Mouse (Mus musculus) kidney, postnatal 0 days (tissue): ENCODE results near the gene C1ql4. TPM values are rescaled to one million over a fixed set of nuclear protein-coding genes. Genes with fewer than 3 reads are reported as not detected.

Source experiments
- ATAC-seq: fragments of 200-750 bp; cut with Nextera tagmentation; replicated peaks from 2 replicates; pipeline ENCODE4 v1.8.0; 2017; ENCODE audit warnings: low read depth, moderate number of reproducible peaks, moderate TSS enrichment, moderate library complexity; ENCODE audit not compliant: low FRiP score
- DNase-seq: peaks from one replicate; pipeline ENCODE4 v3.0.0-alpha.2; 2016; ENCODE audit warnings: low spot score
- H3K27ac ChIP-seq: fragments of 300-500 bp; sonication (generic); 2 replicates; pipeline ENCODE4 v1.5.1; 2014; ENCODE audit warnings: mild to moderate bottlenecking
- H3K27me3 ChIP-seq: fragments of 300-500 bp; sonication (generic); 2 replicates; pipeline ENCODE4 v1.6.1; 2014; ENCODE audit warnings: low read length, mixed read lengths; ENCODE audit not compliant: insufficient read depth
- H3K36me3 ChIP-seq: fragments of 300-500 bp; sonication (generic); 2 replicates; pipeline ENCODE4 v1.6.1; 2014; ENCODE audit warnings: low read length, mixed read lengths; ENCODE audit not compliant: insufficient read depth
- H3K4me1 ChIP-seq: fragments of 300-500 bp; sonication (generic); replicated peaks from 2 replicates; pipeline ENCODE4 v1.6.1; 2014; ENCODE audit warnings: antibody characterized with exemption, low read length, mixed read lengths; ENCODE audit not compliant: insufficient read depth
- H3K4me2 ChIP-seq: fragments of 300-500 bp; sonication (generic); 2 replicates; pipeline ENCODE4 v1.6.1; 2014; ENCODE audit warnings: mild to moderate bottlenecking, low read length, moderate library complexity, mixed read lengths
- H3K4me3 ChIP-seq: fragments of 300-500 bp; sonication (generic); replicated peaks from 2 replicates; pipeline ENCODE4 v1.5.1; 2014; ENCODE audit warnings: low read depth, low read length
- H3K9ac ChIP-seq: fragments of 300-500 bp; sonication (generic); 2 replicates; pipeline ENCODE4 v1.6.1; 2014; ENCODE audit warnings: low read depth, low read length
- H3K9me3 ChIP-seq: fragments of 300-500 bp; sonication (generic); replicated peaks from 2 replicates; pipeline ENCODE4 v1.6.1; 2016; ENCODE audit warnings: low read length, inconsistent platforms, mixed read lengths
- CTCF ChIP-seq: IDR thresholded peaks from 2 replicates; pipeline ENCODE4 v1.5.1; 2016; ENCODE audit warnings: antibody characterized with exemption, low read depth, mild to moderate bottlenecking, moderate library complexity
- WGBS: fragments of 180-500 bp; shearing (Covaris S2); extraction: QIAGEN DNeasy Blood & Tissue Kit; methylation state at CpG from one replicate; pipeline ENCODE4 v1.1.7; 2014; 5-methylcytosine and 5-hydroxymethylcytosine counted together
- polyA plus RNA-seq: library from polyadenylated mRNA; unstranded; fragments of >200 nt; fragmentation: Nextera tagmentation; extraction: Ambion mirVana; gene quantifications from 2 replicates; pipeline ENCODE4 v1.2.1, GENCODE M21; 2015

The C1ql4 gene
- polyA plus RNA-seq, 1 experiment from 2014 or later = 1.3 TPM

DNA sequence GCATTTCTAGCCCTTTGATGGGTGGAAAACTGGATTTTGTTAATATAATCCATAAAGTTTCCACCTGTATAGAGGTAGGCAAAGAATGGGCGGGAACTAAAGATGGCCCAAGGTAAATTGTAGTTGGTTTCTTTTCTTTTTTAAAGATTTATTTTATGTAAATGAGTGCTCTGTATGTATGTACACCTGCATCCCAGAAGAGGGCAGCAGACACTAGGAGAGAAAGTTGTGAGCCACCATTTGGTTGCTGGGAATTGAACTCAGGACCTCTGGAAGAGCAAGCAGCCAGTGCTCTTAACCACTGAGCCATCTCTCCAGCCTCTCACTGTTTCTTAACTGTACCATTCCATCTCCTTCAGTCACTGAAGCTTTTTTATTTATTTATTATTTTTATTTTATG is 15.6 kb downstream of the C1ql4 start:
- H3K27me3 ChIP-seq = no peaks in the 10 kb centered on the region
- DNase-seq (no peak), ATAC-seq (no peak)
- no peak overlapping the region for H3K4me2 ChIP-seq
- peak; percentile 47 for TF ChIP-seq CTCF
- WGBS = 82% methylated on average over 1 of the region's 1 CpGs
- no peaks in the 10 kb centered on the region for H3K9me3 ChIP-seq
- no peak overlapping the region for H3K9ac ChIP-seq
- peaks cover 13% of the 10 kb centered on the region; the same call in 1 of the 2 replicates for H3K4me1 ChIP-seq
- no peak overlapping the region for H3K4me3 ChIP-seq
- H3K27ac ChIP-seq = no peak overlapping the region
- no peaks in the 10 kb centered on the region for H3K36me3 ChIP-seq

DNA sequence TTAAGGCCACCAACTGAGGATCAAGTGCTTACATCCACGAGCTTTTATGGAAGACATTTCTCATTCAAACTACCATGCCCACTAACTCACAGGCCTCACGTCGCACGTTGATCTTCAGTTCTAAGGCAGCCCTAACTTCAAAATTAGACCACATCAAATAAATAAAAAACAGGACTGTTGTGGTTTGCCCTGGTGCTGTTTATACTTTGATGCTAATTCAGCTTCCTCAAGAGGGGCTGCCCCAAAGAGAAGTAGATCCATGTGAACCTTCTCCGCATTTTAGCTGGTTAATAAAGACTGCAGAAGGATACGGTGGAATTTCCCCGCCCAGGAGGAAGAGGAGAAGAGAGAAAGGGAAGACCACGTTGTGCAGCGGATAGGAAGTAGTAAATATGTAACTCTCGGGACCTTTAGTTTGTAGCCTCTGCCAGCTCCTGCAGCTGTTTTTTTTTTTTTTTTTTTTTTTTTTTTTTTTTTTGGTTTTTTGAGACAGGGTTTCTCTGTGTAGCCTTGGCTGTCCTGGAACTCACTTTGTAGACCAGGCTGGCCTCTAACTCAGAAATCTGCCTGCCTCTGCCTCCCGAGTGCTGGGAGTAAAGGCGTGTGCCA is 22.0 kb downstream of the C1ql4 start:
- Histone ChIP-seq H3K27ac (no peak overlapping the region), H3K9ac (no peak overlapping the region), H3K4me2 (no peak overlapping the region), H3K4me1 (no peaks in the 10 kb centered on the region), H3K9me3 (no peaks in the 10 kb centered on the region), H3K36me3 (no peaks in the 10 kb centered on the region), H3K27me3 (no peaks in the 10 kb centered on the region), H3K4me3 (no peak overlapping the region)
- no peak for TF ChIP-seq CTCF
- WGBS = 70% methylated on average over 12 of the region's 12 CpGs
- no peak for ATAC-seq
- DNase-seq = no peak

DNA sequence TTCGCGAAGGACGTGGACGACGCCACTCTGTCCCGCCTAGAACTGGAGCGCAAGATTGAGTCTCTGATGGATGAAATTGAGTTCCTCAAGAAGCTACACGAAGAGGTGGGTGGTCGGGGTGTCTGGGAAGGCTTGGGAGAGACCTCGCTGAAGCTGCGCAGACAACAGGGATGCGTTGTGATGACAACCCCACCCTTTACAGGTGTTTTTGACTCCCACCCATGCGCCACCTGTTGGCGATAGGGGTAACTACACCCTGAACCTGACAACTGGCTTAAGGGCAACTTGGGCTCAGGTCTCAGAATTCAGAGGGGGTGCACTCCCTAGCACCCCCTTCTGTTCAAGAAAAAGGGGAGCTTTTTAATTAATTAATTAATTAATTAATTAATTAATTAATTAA is 31.3 kb downstream of the C1ql4 start:
- Histone ChIP-seq H3K4me3 (no peak overlapping the region), H3K4me2 (peak overlapping the region; percentile 63; the same call in 1 of the 2 replicates), H3K9me3 (no peaks in the 10 kb centered on the region), H3K36me3 (no peaks in the 10 kb centered on the region), H3K27me3 (peaks cover 47% of the 10 kb centered on the region), H3K9ac (no peak overlapping the region), H3K4me1 (peaks cover 20% of the 10 kb centered on the region; the same call in 1 of the 2 replicates), H3K27ac (no peak overlapping the region)
- no peak for ATAC-seq
- DNase-seq = peak; percentile 54
- TF ChIP-seq CTCF = peak; percentile 70
- WGBS = 4% methylated on average over 14 of the region's 14 CpGs

DNA sequence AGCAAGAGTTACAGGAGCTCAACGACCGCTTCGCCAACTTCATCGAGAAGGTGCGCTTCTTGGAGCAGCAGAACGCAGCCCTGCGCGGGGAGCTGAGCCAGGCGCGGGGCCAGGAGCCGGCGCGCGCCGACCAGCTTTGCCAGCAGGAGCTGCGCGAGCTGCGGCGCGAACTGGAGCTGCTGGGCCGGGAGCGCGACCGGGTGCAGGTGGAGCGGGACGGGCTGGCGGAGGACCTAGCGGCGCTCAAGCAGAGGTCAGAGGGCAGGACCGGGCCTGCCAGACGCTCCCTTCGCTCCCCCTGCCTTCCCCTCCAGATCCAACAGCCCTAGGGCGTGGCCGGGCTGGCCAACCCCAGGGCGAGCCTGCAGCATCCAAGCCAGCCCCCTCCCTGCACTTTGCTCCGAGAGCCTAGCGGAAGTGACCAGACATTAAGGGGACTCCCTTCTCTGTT is 32.1 kb downstream of the C1ql4 start:
- Histone ChIP-seq H3K27me3 (peaks cover 47% of the 10 kb centered on the region), H3K9ac (peak overlapping the region; percentile 35; the same call in 1 of the 2 replicates)
- peak; percentile 53 for ATAC-seq

DNA sequence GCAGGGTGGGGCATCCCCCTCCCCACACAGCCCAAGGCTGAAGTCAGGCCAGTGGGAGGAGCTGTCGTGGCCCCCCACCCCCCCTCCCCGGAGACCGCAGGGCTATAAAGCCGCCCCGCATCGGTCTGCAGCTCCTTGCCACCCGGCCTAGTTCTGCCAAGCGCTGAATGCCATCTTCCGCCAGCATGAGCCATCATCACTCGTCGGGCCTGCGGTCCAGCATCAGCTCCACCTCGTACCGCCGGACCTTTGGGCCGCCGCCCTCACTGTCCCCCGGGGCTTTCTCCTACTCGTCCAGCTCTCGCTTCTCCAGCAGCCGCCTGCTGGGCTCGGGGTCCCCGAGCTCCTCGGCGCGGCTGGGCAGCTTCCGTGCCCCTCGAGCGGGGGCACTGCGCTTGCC is 32.6 kb downstream of the C1ql4 start, which contains the start of gene Prph:
Prph (plus strand) TSS at position 135 of the 400 bp plus-strand sequence.
- peak within 1 kb of the TSS; percentile 63 for H3K4me2 ChIP-seq
- no peaks in the 10 kb centered on the region for H3K36me3 ChIP-seq
- H3K4me3 ChIP-seq = peak within 1 kb of the TSS; percentile 31
- H3K9ac ChIP-seq = peak within 1 kb of the TSS; percentile 35; the same call in 1 of the 2 replicates
- DNase-seq (no peak), ATAC-seq (no peak)
- peaks cover 20% of the 10 kb centered on the region; the same call in 1 of the 2 replicates for H3K4me1 ChIP-seq
- WGBS = 4% methylated on average over 30 of the region's 30 CpGs
- peaks cover 47% of the 10 kb centered on the region for H3K27me3 ChIP-seq
- H3K27ac ChIP-seq = no peak within 1 kb of the TSS
- H3K9me3 ChIP-seq = no peaks in the 10 kb centered on the region
- no peak for TF ChIP-seq CTCF

More for the DNA sequence above, 32.1 kb downstream of the C1ql4 start:
- no peak for DNase-seq
- H3K36me3 ChIP-seq = no peaks in the 10 kb centered on the region
- H3K4me3 ChIP-seq = peak overlapping the region; percentile 31
- no peak overlapping the region for H3K27ac ChIP-seq
- peaks cover 20% of the 10 kb centered on the region; the same call in 1 of the 2 replicates for H3K4me1 ChIP-seq
- H3K4me2 ChIP-seq = peak overlapping the region; percentile 63
- under 1% methylated on average over 35 of the region's 37 CpGs for WGBS
- no peaks in the 10 kb centered on the region for H3K9me3 ChIP-seq
- no peak for TF ChIP-seq CTCF

DNA sequence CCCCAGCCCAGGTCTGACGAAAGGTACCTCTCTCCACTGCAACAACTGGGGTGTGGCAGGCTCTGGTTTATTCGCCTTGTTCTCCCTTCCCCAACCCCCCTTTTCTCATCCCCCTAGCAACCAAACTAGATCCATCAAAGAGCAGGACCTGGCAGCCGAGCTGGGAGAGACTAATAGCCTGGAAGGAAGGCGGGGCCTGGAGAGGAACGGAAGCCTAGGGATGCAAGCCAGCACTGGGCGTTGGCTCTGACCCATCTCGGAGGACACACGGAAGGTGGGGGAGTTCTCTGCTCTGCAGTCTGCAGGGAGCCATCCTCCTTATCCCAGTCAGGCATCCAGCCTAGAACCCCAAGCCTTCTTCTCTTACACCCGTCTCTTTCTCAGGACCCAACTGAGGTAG is 34.2 kb downstream of the C1ql4 start:
- 12% methylated on average over 9 of the region's 9 CpGs for WGBS
- Histone ChIP-seq H3K27ac (no peak overlapping the region), H3K9ac (no peak overlapping the region), H3K4me2 (no peak overlapping the region), H3K27me3 (peaks cover 42% of the 10 kb centered on the region), H3K9me3 (no peaks in the 10 kb centered on the region), H3K4me3 (no peak overlapping the region), H3K36me3 (no peaks in the 10 kb centered on the region), H3K4me1 (peaks cover 20% of the 10 kb centered on the region; the same call in 1 of the 2 replicates)
- ATAC-seq = no peak
- DNase-seq = no peak
- no peak for TF ChIP-seq CTCF
